Mouse (Mus musculus): ENCODE measurements around the gene Sema5a.

DNA sequence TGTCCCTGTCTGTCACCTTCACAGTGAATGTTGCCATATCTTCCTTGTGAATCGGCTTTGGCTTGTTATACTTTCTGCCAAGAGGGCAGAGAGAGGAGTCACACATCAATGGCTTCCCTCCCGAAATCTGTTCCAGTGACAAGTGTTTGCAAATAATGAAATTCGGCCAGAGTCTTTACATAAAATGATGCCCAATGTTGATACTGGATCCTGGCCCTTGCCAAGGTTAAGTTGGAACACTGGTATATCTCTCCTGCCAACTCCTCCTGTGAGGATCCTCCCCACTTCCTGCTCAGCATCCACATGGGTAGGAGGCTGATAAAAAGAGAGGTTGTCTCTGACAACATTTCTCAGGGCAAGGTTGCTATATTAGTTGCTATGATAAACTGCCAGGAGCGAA is 252.3 kb downstream of the Sema5a start:
- TF ChIP-seq CTCF (IDR thresholded peaks at IDR 0.05; ENCODE audit: insufficient read depth, low read length) (no peak), POLR2A (IDR thresholded peaks at IDR 0.05; ENCODE audit: borderline replicate concordance, extremely low read depth, low read depth, low read length) (no peak)
